Mouse (Mus musculus) lung, postnatal 0 days (tissue): ENCODE results near the gene Tec. TPM values are rescaled to one million over a fixed set of nuclear protein-coding genes. Genes with fewer than 3 reads are reported as not detected.

Experiments used
- ATAC-seq: fragments of 200-750 bp; cut with Nextera tagmentation; 2 replicates; pipeline ENCODE4 v1.8.0; 2017; ENCODE audit warnings: moderate library complexity
- DNase-seq: peaks from one replicate; pipeline ENCODE4 v3.0.0-alpha.2; 2016; ENCODE audit warnings: low spot score
- H3K27ac ChIP-seq: fragments of 300-500 bp; sonication (generic); 2 replicates; pipeline ENCODE4 v1.5.1; 2014; ENCODE audit warnings: antibody characterized with exemption, mild to moderate bottlenecking, low read length, mixed read lengths
- H3K27me3 ChIP-seq: fragments of 300-500 bp; sonication (generic); replicated peaks from 2 replicates; pipeline ENCODE4 v1.6.1; 2014; ENCODE audit warnings: low read length, mixed read lengths; ENCODE audit not compliant: insufficient read depth
- H3K36me3 ChIP-seq: fragments of 300-500 bp; sonication (generic); 2 replicates; pipeline ENCODE4 v1.6.1; 2014; ENCODE audit warnings: low read length, mixed read lengths; ENCODE audit not compliant: insufficient read depth
- H3K4me1 ChIP-seq: fragments of 300-500 bp; sonication (generic); 2 replicates; pipeline ENCODE4 v1.6.1; 2014; ENCODE audit warnings: antibody characterized with exemption, low read depth, low read length, mixed read lengths; ENCODE audit not compliant: insufficient read depth
- H3K4me2 ChIP-seq: fragments of 300-500 bp; sonication (generic); replicated peaks from 2 replicates; pipeline ENCODE4 v1.6.1; 2014; ENCODE audit warnings: low read depth, mild to moderate bottlenecking, low read length, moderate library complexity, mixed read lengths
- H3K4me3 ChIP-seq: fragments of 300-500 bp; sonication (generic); 2 replicates; pipeline ENCODE4 v1.5.1; 2014; ENCODE audit warnings: low read depth, low read length
- H3K9ac ChIP-seq: fragments of 300-500 bp; sonication (generic); replicated peaks from 2 replicates; pipeline ENCODE4 v1.6.1; 2014; ENCODE audit warnings: low read depth, mild to moderate bottlenecking
- H3K9me3 ChIP-seq: fragments of 300-500 bp; sonication (generic); 2 replicates; pipeline ENCODE4 v1.6.1; 2016; ENCODE audit warnings: low read length, mixed read lengths
- CTCF ChIP-seq: IDR thresholded peaks from 2 replicates; pipeline ENCODE4 v1.5.1; 2016; ENCODE audit warnings: antibody characterized with exemption, mild to moderate bottlenecking
- EP300 ChIP-seq: IDR thresholded peaks from 2 replicates; pipeline ENCODE4 v1.6.1; 2016; ENCODE audit warnings: antibody characterized with exemption, mild to moderate bottlenecking, control low read depth
- WGBS: fragments of 180-500 bp; shearing (Covaris S2); extraction: QIAGEN DNeasy Blood & Tissue Kit; methylation state at CpG from one replicate; pipeline ENCODE4 v1.1.7; 2014; 5-methylcytosine and 5-hydroxymethylcytosine counted together
- polyA plus RNA-seq: library from polyadenylated mRNA; unstranded; fragments of >200 nt; fragmentation: Nextera tagmentation; extraction: Ambion mirVana; gene quantifications from 2 replicates; pipeline ENCODE4 v1.2.1, GENCODE M21; 2015

Tec gene
- polyA plus RNA-seq, 1 experiment from 2014 or later: 4.2 TPM

- no peaks in the 10 kb centered on the region for H3K9me3 ChIP-seq
- ATAC-seq (no peak), DNase-seq (no peak)
- TF ChIP-seq CTCF (no peak), EP300 (no peak)
- H3K9ac ChIP-seq: no peak overlapping the region
- no peak overlapping the region for H3K4me3 ChIP-seq
- no peaks in the 10 kb centered on the region for H3K27me3 ChIP-seq
- WGBS: 78% methylated on average over 3 of the region's 3 CpGs
- no peaks in the 10 kb centered on the region for H3K36me3 ChIP-seq
- H3K4me1 ChIP-seq: no peaks in the 10 kb centered on the region
- no peak overlapping the region for H3K27ac ChIP-seq
- H3K4me2 ChIP-seq: no peak overlapping the region
These were observed 28.6 kb downstream of the Tec start for GRCm38 (mm10) chr5:72839655-72840054.

GRCm38 (mm10) chr5:72838976-72839375 is 29.3 kb downstream of the Tec start:
- Histone ChIP-seq H3K36me3 (no peaks in the 10 kb centered on the region), H3K4me1 (no peaks in the 10 kb centered on the region), H3K27ac (no peak overlapping the region), H3K9ac (no peak overlapping the region), H3K27me3 (no peaks in the 10 kb centered on the region), H3K4me2 (no peak overlapping the region), H3K4me3 (no peak overlapping the region), H3K9me3 (no peaks in the 10 kb centered on the region)
- ATAC-seq (no peak), DNase-seq (no peak)
- no peak for TF ChIP-seq EP300
- TF ChIP-seq CTCF: no peak
- 59% methylated on average over 2 of the region's 2 CpGs for WGBS

- no peak overlapping the region for H3K4me3 ChIP-seq
- H3K9me3 ChIP-seq: no peaks in the 10 kb centered on the region
- no peaks in the 10 kb centered on the region for H3K27me3 ChIP-seq
- no peak overlapping the region for H3K9ac ChIP-seq
- H3K4me1 ChIP-seq: no peaks in the 10 kb centered on the region
- ATAC-seq: no peak
- 93% methylated on average over 3 of the region's 3 CpGs for WGBS
- no peak for DNase-seq
- no peak overlapping the region for H3K27ac ChIP-seq
- H3K4me2 ChIP-seq: no peak overlapping the region
- TF ChIP-seq CTCF (no peak), EP300 (no peak)
- H3K36me3 ChIP-seq: no peaks in the 10 kb centered on the region
These were observed 32.6 kb downstream of the Tec start for GRCm38 (mm10) chr5:72835656-72836055.

- TF ChIP-seq CTCF: no peak
- TF ChIP-seq EP300: no peak
- Histone ChIP-seq H3K27ac (no peak overlapping the region), H3K36me3 (no peaks in the 10 kb centered on the region), H3K9ac (no peak overlapping the region), H3K9me3 (no peaks in the 10 kb centered on the region), H3K27me3 (no peaks in the 10 kb centered on the region), H3K4me3 (no peak overlapping the region), H3K4me1 (no peaks in the 10 kb centered on the region), H3K4me2 (no peak overlapping the region)
- DNase-seq (peak; percentile 55), ATAC-seq (no peak; the same call in 1 of the 2 replicates)
- WGBS: 57% methylated on average over 15 of the region's 15 CpGs
These were observed 35.1 kb downstream of the Tec start for GRCm38 (mm10) chr5:72832904-72833765.

GRCm38 (mm10) chr5:72832191-72832590 is 36.1 kb downstream of the Tec start:
- Histone ChIP-seq H3K4me1 (no peaks in the 10 kb centered on the region), H3K9me3 (no peaks in the 10 kb centered on the region), H3K36me3 (no peaks in the 10 kb centered on the region), H3K27ac (no peak overlapping the region), H3K4me2 (no peak overlapping the region), H3K27me3 (no peaks in the 10 kb centered on the region), H3K4me3 (no peak overlapping the region), H3K9ac (no peak overlapping the region)
- no peak for DNase-seq
- ATAC-seq: no peak
- TF ChIP-seq EP300: no peak
- TF ChIP-seq CTCF: no peak
- 90% methylated on average over 7 of the region's 7 CpGs for WGBS

DNA sequence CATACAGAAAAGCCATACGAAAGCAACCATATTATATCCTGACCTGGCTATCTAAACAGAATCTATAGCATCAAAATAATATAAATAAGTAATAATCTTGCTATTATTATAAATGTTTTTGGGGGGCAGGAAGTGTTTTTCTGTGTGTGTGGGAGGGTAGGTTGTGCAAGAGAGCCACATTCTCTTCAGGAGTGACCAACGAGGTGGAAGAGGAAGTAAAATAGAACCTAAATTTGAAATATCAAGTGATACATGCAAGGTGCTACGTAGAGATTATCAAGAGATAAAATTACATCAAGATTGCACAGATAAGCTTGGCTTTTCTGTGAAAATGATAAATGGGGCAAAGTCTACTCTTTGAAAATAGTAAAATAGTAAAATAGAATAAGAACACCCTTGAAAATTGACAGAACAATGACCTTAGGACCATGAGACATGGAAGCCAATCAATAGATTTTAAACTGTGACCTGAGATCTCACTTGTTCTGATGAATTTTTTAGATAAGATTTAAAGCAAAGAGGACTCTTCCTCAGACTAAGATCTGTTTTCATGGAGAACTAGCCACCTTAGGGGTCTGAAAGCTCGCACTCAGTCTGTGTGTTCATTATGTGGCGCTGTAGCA is 37.2 kb downstream of the Tec start:
- no peak for DNase-seq
- TF ChIP-seq EP300 (no peak), CTCF (no peak)
- H3K4me3 ChIP-seq: no peak overlapping the region
- no peak overlapping the region for H3K4me2 ChIP-seq
- H3K9me3 ChIP-seq: no peaks in the 10 kb centered on the region
- H3K27ac ChIP-seq: no peak overlapping the region
- 80% methylated on average over 5 of the region's 5 CpGs for WGBS
- no peak overlapping the region for H3K9ac ChIP-seq
- no peaks in the 10 kb centered on the region for H3K27me3 ChIP-seq
- ATAC-seq: no peak
- no peaks in the 10 kb centered on the region for H3K4me1 ChIP-seq
- H3K36me3 ChIP-seq: no peaks in the 10 kb centered on the region
